In genomic region chr7:74466886-74467285, GRCm38 (mm10) we compare ENCODE assay signal across 24 mouse cellular contexts.
A peak's percentile ranks its signal among the peaks of the same experiment; 100 is the strongest.
DNase-seq lines count a peak whose midpoint lies in the region; ATAC-seq and TF ChIP-seq lines count a peak whose summit lies in the region.
"Had no signal": no experiment of that assay in that cellular context is flagged by ENCODE, and none has a peak within 500 bp of the region (broad histone marks: within the 10 kb centered on the region; RNA-seq: fewer than 3 reads in every experiment).

No protein-coding gene starts in this region.

- no peak for TF ChIP-seq POLR2A in kidney, adult 2 months (IDR thresholded peaks at IDR 0.05; ENCODE audit: low read depth, low read length)

- no peak overlapping the region for H3K9ac ChIP-seq in heart, embryonic 15.5 days
- H3K9ac ChIP-seq in kidney, embryonic 16.5 days (replicated peaks; ENCODE audit: low read length), result no peak overlapping the region
- H3K9ac ChIP-seq: forebrain, postnatal 0 days; hindbrain, embryonic 15.5 days; limb, embryonic 15.5 days; liver, embryonic 14.5 days; lung, embryonic 14.5 days; midbrain, embryonic 15.5 days; neural tube, embryonic 12.5 days had no signal

- H3K4me2 ChIP-seq in heart, embryonic 15.5 days, result no peak overlapping the region
- H3K4me2 ChIP-seq in kidney, embryonic 16.5 days (replicated peaks; ENCODE audit: low read depth, low read length), result no peak overlapping the region
- H3K4me2 ChIP-seq: hindbrain, embryonic 15.5 days; limb, embryonic 15.5 days; lung, embryonic 14.5 days; midbrain, embryonic 15.5 days; neural tube, embryonic 12.5 days had no signal

- H3K4me3 ChIP-seq in heart, embryonic 15.5 days, result no peak overlapping the region
- no peak overlapping the region for H3K4me3 ChIP-seq in kidney, adult 2 months (ENCODE audit: insufficient read depth, low read depth, low read length)
- no peak overlapping the region for H3K4me3 ChIP-seq in kidney, embryonic 16.5 days (ENCODE audit: low read length)
- H3K4me3 ChIP-seq: embryonic facial prominence, embryonic 10.5 days; hindbrain, embryonic 15.5 days; limb, embryonic 15.5 days; megakaryocyte, embryonic 14.5 days; midbrain, embryonic 15.5 days; neural tube, embryonic 12.5 days had no signal

- H3K27ac ChIP-seq in heart, embryonic 15.5 days, result peak overlapping the region; percentile 37; the same call in 1 of the 2 replicates
- peak overlapping the region; percentile 26; the same call in 1 of the 2 replicates for H3K27ac ChIP-seq in kidney, adult 2 months (ENCODE audit: insufficient read depth, low read depth, low read length)
- H3K27ac ChIP-seq in kidney, embryonic 16.5 days (ENCODE audit: low read length), result peak overlapping the region; percentile 26; the same call in 1 of the 2 replicates
- H3K27ac ChIP-seq: embryonic facial prominence, embryonic 10.5 days; hindbrain, embryonic 15.5 days; limb, embryonic 15.5 days; liver, embryonic 14.5 days; midbrain, embryonic 15.5 days; neural tube, embryonic 12.5 days; stomach, postnatal 0 days had no signal

- no peaks in the 10 kb centered on the region for H3K36me3 ChIP-seq in heart, embryonic 15.5 days
- H3K36me3 ChIP-seq in kidney, adult 2 months (ENCODE audit: control insufficient read depth, insufficient read depth, low read length), result no peaks in the 10 kb centered on the region
- no peaks in the 10 kb centered on the region for H3K36me3 ChIP-seq in kidney, embryonic 16.5 days (ENCODE audit: insufficient read depth, low read length)
- H3K36me3 ChIP-seq: embryonic facial prominence, embryonic 10.5 days; hindbrain, embryonic 15.5 days; limb, embryonic 15.5 days; midbrain, embryonic 15.5 days; neural tube, embryonic 12.5 days had no signal

- no peak for ATAC-seq in heart, embryonic 15.5 days (replicated peaks; ENCODE audit: insufficient number of reproducible peaks, insufficient read depth, low FRiP score, low read depth)
- no peak; the same call in 1 of the 2 replicates for ATAC-seq in kidney, embryonic 16.5 days (ENCODE audit: low FRiP score, low TSS enrichment)
- ATAC-seq: CD4-positive, CD25-positive, alpha-beta regulatory T cell, adult 4 months; forebrain, postnatal 0 days; midbrain, embryonic 15.5 days had no signal

- peak; percentile 94 for DNase-seq in heart, adult 11 months
- DNase-seq in heart, postnatal 10 days, result no peak
- DNase-seq in heart, postnatal 25 days (ENCODE audit: low spot score), result no peak
- DNase-seq in kidney, adult 2 months, result peak; percentile 69
- DNase-seq in left cerebral cortex, adult 18-20 months (ENCODE audit: low spot score in 2 of 2), result no peak
- no peak for DNase-seq in testis, postnatal 10 days (ENCODE audit: low spot score)
- DNase-seq: adrenal gland, postnatal 14 days; cerebellum, adult 9-11 months; forebrain, postnatal 0 days; gastrocnemius, postnatal 36 days; lung, embryonic 14.5 days; lung, postnatal 36 days; right cerebral cortex, postnatal 14 days had no signal

- intact Hi-C loops in heart, postnatal 10 days (cut with DNase I), result no loop called here
- intact Hi-C loops in heart, postnatal 25 days (cut with DNase I), result no loop called here

- peaks cover 27% of the 10 kb centered on the region for H3K4me1 ChIP-seq in heart, embryonic 15.5 days (replicated peaks)
- peaks cover 20% of the 10 kb centered on the region for H3K4me1 ChIP-seq in kidney, adult 2 months (ENCODE audit: control insufficient read depth, insufficient read depth, low read length)
- H3K4me1 ChIP-seq in kidney, embryonic 16.5 days (ENCODE audit: insufficient read depth, low read length), result peaks cover 21% of the 10 kb centered on the region
- H3K4me1 ChIP-seq: hindbrain, embryonic 15.5 days had no signal

- H3K9me3 ChIP-seq in heart, embryonic 15.5 days (replicated peaks), result no peaks in the 10 kb centered on the region
- no peaks in the 10 kb centered on the region for H3K9me3 ChIP-seq in kidney, embryonic 16.5 days (ENCODE audit: low read length)
- H3K9me3 ChIP-seq: embryonic facial prominence, embryonic 10.5 days; hindbrain, embryonic 15.5 days; limb, embryonic 15.5 days; megakaryocyte, embryonic 14.5 days; midbrain, embryonic 15.5 days; neural tube, embryonic 12.5 days had no signal

- TF ChIP-seq CTCF in kidney, adult 2 months (conservative IDR thresholded peaks at IDR 0.05; ENCODE audit: insufficient read depth, insufficient read length, low read depth, low read length), result no peak

- WGBS in heart, embryonic 15.5 days, result 61% methylated on average over 4 of the region's 4 CpGs
- 28% methylated on average over 4 of the region's 4 CpGs for WGBS in kidney, adult 2 months
- 22% methylated on average over 4 of the region's 4 CpGs for WGBS in kidney, embryonic 16.5 days

- H3K27me3 ChIP-seq in heart, embryonic 15.5 days, result no peaks in the 10 kb centered on the region
- no peaks in the 10 kb centered on the region for H3K27me3 ChIP-seq in kidney, adult 2 months (replicated peaks; ENCODE audit: control insufficient read depth, insufficient read depth, low read length)
- H3K27me3 ChIP-seq in kidney, embryonic 16.5 days (ENCODE audit: insufficient read depth, low read length), result no peaks in the 10 kb centered on the region
- H3K27me3 ChIP-seq: hindbrain, embryonic 15.5 days; limb, embryonic 15.5 days; megakaryocyte, embryonic 14.5 days; midbrain, embryonic 15.5 days; neural tube, embryonic 12.5 days had no signal

Comparison
In these comparisons a context has a peak if more than half of its experiments do, and no peak if none do; other contexts are left out.
1. DNase-seq: peak in heart, adult 11 months (single experiment) and kidney, adult 2 months (single experiment); none in heart, postnatal 10 days (0 of 2), heart, postnatal 25 days (single experiment), left cerebral cortex, adult 18-20 months (0 of 2) and testis, postnatal 10 days (single experiment).
2. Peak in every context shown above with its lines, with median percentiles within 50 percentile points of each other: H3K27ac ChIP-seq.